In genomic region chr7:99698576-99698975, GRCm38 (mm10) we compare ENCODE assay signal across 14 mouse cellular contexts. TPM values are rescaled to one million over a fixed set of nuclear protein-coding genes. Genes with fewer than 3 reads are reported as not detected.
DNase-seq lines count a peak whose midpoint lies in the region; ATAC-seq and TF ChIP-seq lines count a peak whose summit lies in the region.
"Had no signal": no experiment of that assay in that cellular context is flagged by ENCODE, and none has a peak within 500 bp of the region (broad histone marks: within the 10 kb centered on the region; RNA-seq: fewer than 3 reads in every experiment).

No protein-coding gene starts in this region.

- no peak overlapping the region for H3K4me2 ChIP-seq in heart, embryonic 16.5 days (ENCODE audit: low read depth, low read length)
- no peak overlapping the region for H3K4me2 ChIP-seq in lung, embryonic 16.5 days (ENCODE audit: low read depth, low read length)
- no peak overlapping the region for H3K4me2 ChIP-seq in lung, postnatal 0 days (replicated peaks; ENCODE audit: low read depth, low read length)

- no peaks in the 10 kb centered on the region for H3K36me3 ChIP-seq in heart, embryonic 16.5 days (ENCODE audit: control insufficient read depth, insufficient read depth)
- no peaks in the 10 kb centered on the region for H3K36me3 ChIP-seq in lung, embryonic 16.5 days (ENCODE audit: control insufficient read depth, insufficient read depth, low read length)
- no peaks in the 10 kb centered on the region for H3K36me3 ChIP-seq in lung, postnatal 0 days (ENCODE audit: insufficient read depth, low read length)

- H3K4me3 ChIP-seq in heart, embryonic 16.5 days (ENCODE audit: low read length), result no peak overlapping the region
- H3K4me3 ChIP-seq in lung, embryonic 16.5 days (ENCODE audit: low read length), result no peak overlapping the region
- H3K4me3 ChIP-seq in lung, postnatal 0 days (ENCODE audit: low read depth, low read length), result no peak overlapping the region
- no peak overlapping the region for H3K4me3 ChIP-seq in cerebellum, adult 2 months (replicated peaks; ENCODE audit: insufficient read depth, low read depth, low read length)
- H3K4me3 ChIP-seq in olfactory bulb, adult 2 months (ENCODE audit: insufficient read depth, low read depth, low read length), result no peak overlapping the region

- H3K9ac ChIP-seq in heart, embryonic 16.5 days (ENCODE audit: low read length), result no peak overlapping the region
- no peak overlapping the region for H3K9ac ChIP-seq in lung, embryonic 16.5 days (ENCODE audit: low read length)
- no peak overlapping the region for H3K9ac ChIP-seq in lung, postnatal 0 days (replicated peaks; ENCODE audit: low read depth)
- H3K9ac ChIP-seq: liver, postnatal 0 days had no signal

- no peak for TF ChIP-seq CTCF in lung, postnatal 0 days (IDR thresholded peaks at IDR 0.05)
- no peak for TF ChIP-seq CTCF in cerebellum, adult 2 months (IDR thresholded peaks at IDR 0.05; ENCODE audit: borderline replicate concordance, insufficient read depth, low read depth, low read length)
- TF ChIP-seq CTCF in olfactory bulb, adult 2 months (IDR thresholded peaks at IDR 0.05; ENCODE audit: insufficient read depth, low read depth, low read length), result no peak

- 75% methylated on average over 3 of the region's 3 CpGs for WGBS in heart, embryonic 16.5 days
- 72% methylated on average over 3 of the region's 3 CpGs for WGBS in lung, embryonic 16.5 days
- WGBS in lung, postnatal 0 days, result 73% methylated on average over 3 of the region's 3 CpGs
- WGBS in cerebellum, adult 2 months, result 37% methylated on average over 3 of the region's 3 CpGs
- 88% methylated on average over 3 of the region's 3 CpGs for WGBS in olfactory bulb, adult 2 months

- no peak for ATAC-seq in heart, embryonic 16.5 days (replicated peaks; ENCODE audit: extremely low read depth, insufficient read depth, low FRiP score)
- no peak for ATAC-seq in lung, embryonic 16.5 days (ENCODE audit: low read depth)
- ATAC-seq in lung, postnatal 0 days, result no peak
- ATAC-seq: liver, postnatal 0 days had no signal

- no peaks in the 10 kb centered on the region for H3K27me3 ChIP-seq in heart, embryonic 16.5 days (ENCODE audit: control insufficient read depth, insufficient read depth, low read length)
- no peaks in the 10 kb centered on the region for H3K27me3 ChIP-seq in lung, embryonic 16.5 days (ENCODE audit: control insufficient read depth, insufficient read depth, low read depth, low read length)
- no peaks in the 10 kb centered on the region for H3K27me3 ChIP-seq in lung, postnatal 0 days (replicated peaks; ENCODE audit: insufficient read depth, low read length)
- no peaks in the 10 kb centered on the region for H3K27me3 ChIP-seq in cerebellum, adult 2 months (ENCODE audit: control insufficient read depth, insufficient read depth, low read length)

- TF ChIP-seq POLR2A in cerebellum, adult 2 months (IDR thresholded peaks at IDR 0.05; ENCODE audit: borderline replicate concordance, insufficient read depth, low read length), result no peak
- no peak for TF ChIP-seq POLR2A in olfactory bulb, adult 2 months (IDR thresholded peaks at IDR 0.05; ENCODE audit: insufficient read depth, low read depth, low read length)

- no peak for TF ChIP-seq EP300 in lung, postnatal 0 days (IDR thresholded peaks at IDR 0.05)

- peaks cover 6% of the 10 kb centered on the region; the same call in 1 of the 2 replicates for H3K4me1 ChIP-seq in heart, embryonic 16.5 days (ENCODE audit: control insufficient read depth, insufficient read depth, low read length)
- peaks cover 17% of the 10 kb centered on the region for H3K4me1 ChIP-seq in lung, embryonic 16.5 days (replicated peaks; ENCODE audit: control insufficient read depth, insufficient read depth, low read length)
- H3K4me1 ChIP-seq in lung, postnatal 0 days (ENCODE audit: insufficient read depth, low read depth, low read length), result no peaks in the 10 kb centered on the region; the same call in 1 of the 2 replicates
- H3K4me1 ChIP-seq in cerebellum, adult 2 months (ENCODE audit: control insufficient read depth, insufficient read depth, low read length), result peaks cover 18% of the 10 kb centered on the region
- 0 out of 2 replicates have a peak, but pooled peaks cover 5% of the 10 kb centered on the region for H3K4me1 ChIP-seq in olfactory bulb, adult 2 months (ENCODE audit: control insufficient read depth, insufficient read depth, low read length)

- H3K27ac ChIP-seq in heart, embryonic 16.5 days (ENCODE audit: low read length), result peak overlapping the region; percentile 53; the same call in 1 of the 2 replicates
- peak overlapping the region; percentile 32 for H3K27ac ChIP-seq in lung, embryonic 16.5 days (ENCODE audit: low read length)
- H3K27ac ChIP-seq in lung, postnatal 0 days (ENCODE audit: low read length), result no peak overlapping the region
- peak overlapping the region; percentile 58 for H3K27ac ChIP-seq in cerebellum, adult 2 months (ENCODE audit: insufficient read depth, low read length)
- 0 out of 2 replicates have a peak overlapping the region, but pooled peaks have one; percentile 10 for H3K27ac ChIP-seq in olfactory bulb, adult 2 months (ENCODE audit: insufficient read depth, low read depth, low read length)

- no peak for DNase-seq in heart, adult 9 months (ENCODE audit: low spot score in 2 of 2)
- no peak for DNase-seq in lung, postnatal 0 days (ENCODE audit: low spot score)
- peak; percentile 59 to 74 for DNase-seq in cerebellum, adult 2 months
- DNase-seq in right cerebral cortex, adult 2 months (ENCODE audit: low spot score in 2 of 2), result no peak
- DNase-seq: embryo, embryonic 11 days; heart, postnatal 36 days; kidney, adult 8-10 months; liver, postnatal 0 days; right cerebral cortex, adult 18-20 months; thymus, postnatal 14 days had no signal

- no peaks in the 10 kb centered on the region for H3K9me3 ChIP-seq in heart, embryonic 16.5 days (replicated peaks; ENCODE audit: control insufficient read depth, low read length)
- no peaks in the 10 kb centered on the region for H3K9me3 ChIP-seq in lung, embryonic 16.5 days (ENCODE audit: control insufficient read depth, low read length)
- no peaks in the 10 kb centered on the region for H3K9me3 ChIP-seq in lung, postnatal 0 days (ENCODE audit: low read length)

RNA-seq across cellular contexts. Expression of gene Slco2b1, which starts 12.6 kb away (rescaled TPM):
- 3.7 and 3.8 TPM in 2 replicates for polyA plus RNA-seq in heart, embryonic 16.5 days (2015; fragmentation: Nextera tagmentation; extraction: Ambion mirVana)
- 4.0 and 4.4 TPM in 2 replicates for polyA plus RNA-seq in lung, embryonic 16.5 days (2015; fragmentation: Nextera tagmentation; extraction: Ambion mirVana)
- 3.8 and 3.9 TPM in 2 replicates for polyA plus RNA-seq in lung, postnatal 0 days (2015; fragmentation: Nextera tagmentation; extraction: Ambion mirVana)
- 8.1 and 9.4 TPM in 2 replicates for polyA plus RNA-seq in cerebellum, adult 2 months (2012; rRNA removed)
- not detected in 2 replicates for polyA plus RNA-seq in olfactory bulb, adult 2 months (2012; ENCODE audit: insufficient read depth, insufficient read length, low replicate concordance, missing spikeins)

RNA-seq across cellular contexts. Expression of gene Olfr520, which starts 31.5 kb away (rescaled TPM):
- not detected in 2 replicates for polyA plus RNA-seq in heart, embryonic 16.5 days (2015; fragmentation: Nextera tagmentation; extraction: Ambion mirVana)
- not detected in 2 replicates for polyA plus RNA-seq in lung, embryonic 16.5 days (2015; fragmentation: Nextera tagmentation; extraction: Ambion mirVana)
- polyA plus RNA-seq in lung, postnatal 0 days (2015; fragmentation: Nextera tagmentation; extraction: Ambion mirVana), result not detected in 2 replicates
- polyA plus RNA-seq in cerebellum, adult 2 months (2012; rRNA removed), result not detected in 2 replicates
- not detected in 2 replicates for polyA plus RNA-seq in olfactory bulb, adult 2 months (2012; ENCODE audit: insufficient read depth, insufficient read length, low replicate concordance, missing spikeins)
- polyA plus RNA-seq: limb, embryonic 11.5 days; liver, postnatal 0 days had no signal

Comparison
In these comparisons a context has a peak if more than half of its experiments do, and no peak if none do; other contexts are left out.
1. DNase-seq: peak in cerebellum, adult 2 months (2 of 2); none in heart, adult 9 months (0 of 2), lung, postnatal 0 days (single experiment) and right cerebral cortex, adult 2 months (0 of 2).